In genomic region chr19:7069781-7070763, GRCm38 (mm10) we compare ENCODE assay signal across 9 mouse cellular contexts. TPM values are rescaled to one million over a fixed set of nuclear protein-coding genes. Genes with fewer than 3 reads are reported as not detected.
DNase-seq lines count a peak whose midpoint lies in the region; ATAC-seq and TF ChIP-seq lines count a peak whose summit lies in the region.
"Had no signal": no experiment of that assay in that cellular context is flagged by ENCODE, and none has a peak within 500 bp of the region (broad histone marks: within the 10 kb centered on the region; RNA-seq: fewer than 3 reads in every experiment).

No protein-coding gene starts in this region.

- no peak overlapping the region for H3K9ac ChIP-seq in hindbrain, postnatal 0 days (replicated peaks; ENCODE audit: low read length)
- no peak overlapping the region; the same call in 1 of the 2 replicates for H3K9ac ChIP-seq in midbrain, embryonic 14.5 days (replicated peaks; ENCODE audit: low read length)

- peak overlapping the region; percentile 37 for H3K4me3 ChIP-seq in forebrain, embryonic 10.5 days
- no peak overlapping the region for H3K4me3 ChIP-seq in hindbrain, postnatal 0 days (ENCODE audit: low read length)
- no peak overlapping the region for H3K4me3 ChIP-seq in midbrain, embryonic 14.5 days (replicated peaks; ENCODE audit: low read depth, low read length)

- peaks cover 94% of the 10 kb centered on the region for H3K4me1 ChIP-seq in forebrain, embryonic 10.5 days
- H3K4me1 ChIP-seq in hindbrain, postnatal 0 days (ENCODE audit: insufficient read depth, low read length), result peaks cover 36% of the 10 kb centered on the region
- H3K4me1 ChIP-seq in midbrain, embryonic 14.5 days (ENCODE audit: control insufficient read depth, insufficient read depth, low read length), result peaks cover 71% of the 10 kb centered on the region

- no peak for TF ChIP-seq CTCF in hindbrain, postnatal 0 days (IDR thresholded peaks at IDR 0.05; ENCODE audit: low read depth)

- peaks cover 88% of the 10 kb centered on the region for H3K27me3 ChIP-seq in forebrain, embryonic 10.5 days (ENCODE audit: poor library complexity, severe bottlenecking)
- H3K27me3 ChIP-seq in hindbrain, postnatal 0 days (ENCODE audit: insufficient read depth, low read length), result no peaks in the 10 kb centered on the region
- 0 out of 2 replicates have a peak, but pooled peaks cover 4% of the 10 kb centered on the region for H3K27me3 ChIP-seq in midbrain, embryonic 14.5 days (ENCODE audit: control insufficient read depth, insufficient read depth, low read length)

- H3K36me3 ChIP-seq in forebrain, embryonic 10.5 days (replicated peaks), result no peaks in the 10 kb centered on the region
- H3K36me3 ChIP-seq in hindbrain, postnatal 0 days (ENCODE audit: insufficient read depth, low read length), result no peaks in the 10 kb centered on the region
- no peaks in the 10 kb centered on the region for H3K36me3 ChIP-seq in midbrain, embryonic 14.5 days (ENCODE audit: control insufficient read depth, insufficient read depth, low read length)

- 2% methylated on average over 32 of the region's 35 CpGs for WGBS in forebrain, embryonic 10.5 days
- 11% methylated on average over 33 of the region's 35 CpGs for WGBS in hindbrain, postnatal 0 days
- 3% methylated on average over 34 of the region's 35 CpGs for WGBS in midbrain, embryonic 14.5 days

- H3K27ac ChIP-seq in forebrain, embryonic 10.5 days, result peak overlapping the region; percentile 83
- no peak overlapping the region for H3K27ac ChIP-seq in hindbrain, postnatal 0 days
- H3K27ac ChIP-seq in midbrain, embryonic 14.5 days (replicated peaks; ENCODE audit: low read depth, low read length), result peak overlapping the region; percentile 77
- H3K27ac ChIP-seq: macrophage had no signal

- ATAC-seq in hindbrain, postnatal 0 days, result no peak
- peak; percentile 64 for ATAC-seq in midbrain, embryonic 14.5 days (ENCODE audit: low FRiP score, low TSS enrichment)

- H3K4me2 ChIP-seq in hindbrain, postnatal 0 days (ENCODE audit: low read depth, low read length), result peak overlapping the region; percentile 28
- H3K4me2 ChIP-seq in midbrain, embryonic 14.5 days (ENCODE audit: low read length), result peak overlapping the region; percentile 41

- DNase-seq in adrenal gland, postnatal 14 days, result peak; percentile 35
- DNase-seq in adrenal gland, adult 18-20 months (ENCODE audit: low spot score in 2 of 2), result no peak
- DNase-seq in forebrain, embryonic 10.5 days (ENCODE audit: extremely low spot score, low spot score), result peak; percentile 76
- no peak for DNase-seq in hindbrain, postnatal 0 days (ENCODE audit: low spot score)
- peak; percentile 79 for DNase-seq in midbrain, embryonic 14.5 days
- DNase-seq in right cerebral cortex, postnatal 25 days, result no peak
- DNase-seq in layer of hippocampus, adult 9-11 months, result no peak
- no peak for DNase-seq in left cerebral cortex, adult 9 months (ENCODE audit: low spot score in 2 of 2)

- no peaks in the 10 kb centered on the region for H3K9me3 ChIP-seq in forebrain, embryonic 10.5 days
- H3K9me3 ChIP-seq in hindbrain, postnatal 0 days (ENCODE audit: low read length), result no peaks in the 10 kb centered on the region
- H3K9me3 ChIP-seq in midbrain, embryonic 14.5 days (ENCODE audit: control insufficient read depth, low read length), result no peaks in the 10 kb centered on the region

RNA-seq across cellular contexts. Expression of gene Macrod1, which starts 13.5 kb away (rescaled TPM):
- total RNA-seq in adrenal gland, postnatal 14 days (2021), result 118 and 138 TPM in 2 replicates
- total RNA-seq in adrenal gland, adult 18-20 months (2021), result 10 to 100 TPM; 62.4 to 77.9 TPM
- 3.7 and 3.9 TPM in 2 replicates for polyA plus RNA-seq in forebrain, embryonic 10.5 days (2016; fragmentation: Nextera tagmentation; extraction: Ambion mirVana)
- 4.8 and 9.5 TPM in 2 replicates for total RNA-seq in hindbrain, postnatal 0 days (2014; rRNA removed)
- polyA plus RNA-seq in hindbrain, postnatal 0 days (2015; fragmentation: Nextera tagmentation; extraction: Ambion mirVana), result 6.5 and 6.7 TPM in 2 replicates
- 3.4 and 3.9 TPM in 2 replicates for polyA plus RNA-seq in midbrain, embryonic 14.5 days (2014; fragmentation: Nextera tagmentation; extraction: Ambion mirVana)

RNA-seq across cellular contexts. Expression of gene Stip1, which starts 30.3 kb away (rescaled TPM):
- total RNA-seq in adrenal gland, postnatal 14 days (2021), result 132 and 155 TPM in 2 replicates
- 100 to 1,000 TPM; 284 to 378 TPM for total RNA-seq in adrenal gland, adult 18-20 months (2021)
- 456 and 486 TPM in 2 replicates for polyA plus RNA-seq in forebrain, embryonic 10.5 days (2016; fragmentation: Nextera tagmentation; extraction: Ambion mirVana)
- 87.3 and 89.0 TPM in 2 replicates for total RNA-seq in hindbrain, postnatal 0 days (2014; rRNA removed)
- 146 and 151 TPM in 2 replicates for polyA plus RNA-seq in hindbrain, postnatal 0 days (2015; fragmentation: Nextera tagmentation; extraction: Ambion mirVana)
- polyA plus RNA-seq in midbrain, embryonic 14.5 days (2014; fragmentation: Nextera tagmentation; extraction: Ambion mirVana), result 180 and 217 TPM in 2 replicates

RNA-seq across cellular contexts. Expression of gene Flrt1, which starts 35.5 kb away (rescaled TPM):
- total RNA-seq in adrenal gland, postnatal 14 days (2021), result 1.2 and 1.5 TPM in 2 replicates
- 1 to 10 TPM; 2.1 to 9.3 TPM for total RNA-seq in adrenal gland, adult 18-20 months (2021)
- 4.0 and 4.8 TPM in 2 replicates for polyA plus RNA-seq in forebrain, embryonic 10.5 days (2016; fragmentation: Nextera tagmentation; extraction: Ambion mirVana)
- total RNA-seq in hindbrain, postnatal 0 days (2014; rRNA removed), result 8.4 and 10.1 TPM in 2 replicates
- 7.8 and 8.1 TPM in 2 replicates for polyA plus RNA-seq in hindbrain, postnatal 0 days (2015; fragmentation: Nextera tagmentation; extraction: Ambion mirVana)
- polyA plus RNA-seq in midbrain, embryonic 14.5 days (2014; fragmentation: Nextera tagmentation; extraction: Ambion mirVana), result 7.0 and 10.2 TPM in 2 replicates
- polyA plus RNA-seq: macrophage had no signal

RNA-seq across cellular contexts. Expression of gene Fermt3, which starts 50.8 kb away (rescaled TPM):
- total RNA-seq in adrenal gland, postnatal 14 days (2021), result 6.4 and 14.2 TPM in 2 replicates
- total RNA-seq in adrenal gland, adult 18-20 months (2021), result 1 to 10 TPM; 7.4 to 8.7 TPM
- 8.8 TPM in 2 replicates for polyA plus RNA-seq in forebrain, embryonic 10.5 days (2016; fragmentation: Nextera tagmentation; extraction: Ambion mirVana)
- total RNA-seq in hindbrain, postnatal 0 days (2014; rRNA removed), result 4.0 and 7.5 TPM in 2 replicates
- polyA plus RNA-seq in hindbrain, postnatal 0 days (2015; fragmentation: Nextera tagmentation; extraction: Ambion mirVana), result 3.5 and 4.0 TPM in 2 replicates
- polyA plus RNA-seq in midbrain, embryonic 14.5 days (2014; fragmentation: Nextera tagmentation; extraction: Ambion mirVana), result 1.7 and 3.0 TPM in 2 replicates

Comparison
In these comparisons a context has a peak if more than half of its experiments do, and no peak if none do; other contexts are left out.
1. DNase-seq: peak in adrenal gland, postnatal 14 days (single experiment), forebrain, embryonic 10.5 days (single experiment) and midbrain, embryonic 14.5 days (single experiment); none in adrenal gland, adult 18-20 months (0 of 2), hindbrain, postnatal 0 days (single experiment), right cerebral cortex, postnatal 25 days (single experiment), layer of hippocampus, adult 9-11 months (single experiment) and left cerebral cortex, adult 9 months (0 of 2).